In the genomic region with DNA sequence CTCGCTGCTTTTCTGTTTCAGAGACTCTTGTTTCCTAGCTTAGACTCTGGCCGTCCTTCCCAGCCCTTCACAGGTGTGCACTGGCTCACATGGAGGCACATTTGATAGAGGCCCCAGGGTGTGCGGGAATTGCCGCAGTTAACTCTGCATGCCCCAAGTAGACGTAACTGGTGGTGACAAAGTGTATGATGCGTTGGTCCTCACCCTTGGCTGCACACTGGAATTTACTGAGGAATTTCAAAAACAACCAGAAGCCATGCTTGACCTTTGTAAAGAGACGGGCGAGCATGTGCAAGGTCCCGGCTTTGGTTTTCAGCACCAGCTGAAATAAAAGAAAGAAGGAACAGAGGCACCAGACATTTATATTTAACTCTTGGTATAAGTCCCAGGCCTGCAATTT, we compare ENCODE assay signal across 12 mouse cellular contexts.
DNase-seq lines count a peak whose midpoint lies in the region; ATAC-seq lines count a peak whose summit lies in the region.
"Had no signal": no experiment of that assay in that cellular context is flagged by ENCODE, and none has a peak within 500 bp of the region (broad histone marks: within the 10 kb centered on the region; RNA-seq: fewer than 3 reads in every experiment).

No protein-coding gene starts in this region.

- no peak overlapping the region for H3K4me2 ChIP-seq in midbrain, embryonic 15.5 days
- no peak overlapping the region for H3K4me2 ChIP-seq in midbrain, embryonic 11.5 days
- no peak overlapping the region for H3K4me2 ChIP-seq in hindbrain, embryonic 16.5 days (ENCODE audit: low read length)
- no peak overlapping the region for H3K4me2 ChIP-seq in kidney, embryonic 15.5 days
- H3K4me2 ChIP-seq in limb, embryonic 12.5 days: no peak overlapping the region
- H3K4me2 ChIP-seq: intestine, embryonic 15.5 days; lung, embryonic 15.5 days had no signal

- no peaks in the 10 kb centered on the region for H3K27me3 ChIP-seq in midbrain, embryonic 15.5 days (replicated peaks)
- H3K27me3 ChIP-seq in midbrain, embryonic 11.5 days (ENCODE audit: control insufficient read depth, insufficient read depth, low read length): peaks cover 12% of the 10 kb centered on the region
- H3K27me3 ChIP-seq in hindbrain, embryonic 16.5 days (replicated peaks; ENCODE audit: control insufficient read depth, insufficient read depth, low read length): peaks cover 2% of the 10 kb centered on the region; the same call in 1 of the 2 replicates
- H3K27me3 ChIP-seq in kidney, embryonic 15.5 days: peaks cover 9% of the 10 kb centered on the region
- H3K27me3 ChIP-seq in limb, embryonic 12.5 days: peaks cover 18% of the 10 kb centered on the region
- H3K27me3 ChIP-seq: CH12.LX; intestine, embryonic 15.5 days had no signal

- no peak for DNase-seq in midbrain, embryonic 11.5 days (ENCODE audit: low spot score, missing footprints)
- DNase-seq in left cerebral cortex, postnatal 14 days (ENCODE audit: low spot score in 2 of 2): no peak
- DNase-seq in ovary, postnatal 10 days (ENCODE audit: low spot score): no peak
- DNase-seq: layer of hippocampus, postnatal 36 days had no signal

- peaks cover 14% of the 10 kb centered on the region; the same call in 1 of the 2 replicates for H3K4me1 ChIP-seq in midbrain, embryonic 15.5 days
- H3K4me1 ChIP-seq in midbrain, embryonic 11.5 days (ENCODE audit: control insufficient read depth, insufficient read depth, low read length): peaks cover 19% of the 10 kb centered on the region
- peaks cover 3% of the 10 kb centered on the region; the same call in 1 of the 2 replicates for H3K4me1 ChIP-seq in hindbrain, embryonic 16.5 days (ENCODE audit: control insufficient read depth, insufficient read depth, low read depth, low read length)
- H3K4me1 ChIP-seq in kidney, embryonic 15.5 days: peaks cover 43% of the 10 kb centered on the region
- peaks cover 26% of the 10 kb centered on the region for H3K4me1 ChIP-seq in limb, embryonic 12.5 days (replicated peaks)
- H3K4me1 ChIP-seq: intestine, embryonic 15.5 days; lung, embryonic 15.5 days had no signal

- no peak overlapping the region for H3K27ac ChIP-seq in midbrain, embryonic 15.5 days
- H3K27ac ChIP-seq in midbrain, embryonic 11.5 days (ENCODE audit: low read depth, low read length): no peak overlapping the region
- H3K27ac ChIP-seq in hindbrain, embryonic 16.5 days (ENCODE audit: low read depth, low read length): no peak overlapping the region
- peak overlapping the region; percentile 52; the same call in 1 of the 2 replicates for H3K27ac ChIP-seq in kidney, embryonic 15.5 days
- peak overlapping the region; percentile 31; the same call in 1 of the 2 replicates for H3K27ac ChIP-seq in limb, embryonic 12.5 days
- H3K27ac ChIP-seq: intestine, embryonic 15.5 days; lung, embryonic 15.5 days had no signal

- H3K4me3 ChIP-seq in midbrain, embryonic 15.5 days: no peak overlapping the region
- H3K4me3 ChIP-seq in midbrain, embryonic 11.5 days (ENCODE audit: low read depth, low read length): no peak overlapping the region
- H3K4me3 ChIP-seq in hindbrain, embryonic 16.5 days (ENCODE audit: low read length): no peak overlapping the region
- H3K4me3 ChIP-seq in kidney, embryonic 15.5 days (replicated peaks): no peak overlapping the region
- H3K4me3 ChIP-seq in limb, embryonic 12.5 days (replicated peaks): no peak overlapping the region
- H3K4me3 ChIP-seq: intestine, embryonic 15.5 days; lung, embryonic 15.5 days; megakaryocyte, embryonic 14.5 days had no signal

- H3K36me3 ChIP-seq in midbrain, embryonic 15.5 days (replicated peaks): no peaks in the 10 kb centered on the region
- no peaks in the 10 kb centered on the region for H3K36me3 ChIP-seq in midbrain, embryonic 11.5 days (ENCODE audit: control insufficient read depth, insufficient read depth, low read length)
- no peaks in the 10 kb centered on the region for H3K36me3 ChIP-seq in hindbrain, embryonic 16.5 days (ENCODE audit: control insufficient read depth, insufficient read depth, low read length)
- no peaks in the 10 kb centered on the region for H3K36me3 ChIP-seq in kidney, embryonic 15.5 days
- no peaks in the 10 kb centered on the region for H3K36me3 ChIP-seq in limb, embryonic 12.5 days
- H3K36me3 ChIP-seq: intestine, embryonic 15.5 days; lung, embryonic 15.5 days had no signal

- peak; percentile 45; the same call in 1 of the 2 replicates for ATAC-seq in midbrain, embryonic 15.5 days (replicated peaks)
- no peak for ATAC-seq in midbrain, embryonic 11.5 days (ENCODE audit: low FRiP score)
- 0 out of 2 replicates have a peak, but pooled peaks have one; percentile 28 for ATAC-seq in hindbrain, embryonic 16.5 days
- peak; percentile 55; the same call in 1 of the 2 replicates for ATAC-seq in kidney, embryonic 15.5 days (replicated peaks; ENCODE audit: low FRiP score)
- ATAC-seq in limb, embryonic 12.5 days (ENCODE audit: insufficient number of reproducible peaks, insufficient read depth, low FRiP score, low TSS enrichment, low read depth): no peak
- ATAC-seq: intestine, embryonic 15.5 days had no signal

- no peak overlapping the region for H3K9ac ChIP-seq in midbrain, embryonic 15.5 days
- no peak overlapping the region for H3K9ac ChIP-seq in midbrain, embryonic 11.5 days (ENCODE audit: low read length)
- H3K9ac ChIP-seq in hindbrain, embryonic 16.5 days (ENCODE audit: low read depth, low read length): no peak overlapping the region
- no peak overlapping the region for H3K9ac ChIP-seq in kidney, embryonic 15.5 days
- 0 out of 2 replicates have a peak overlapping the region, but pooled peaks have one; percentile 14 for H3K9ac ChIP-seq in limb, embryonic 12.5 days (replicated peaks)
- H3K9ac ChIP-seq: intestine, embryonic 15.5 days; lung, embryonic 15.5 days had no signal

- WGBS in midbrain, embryonic 15.5 days: 49% methylated on average over 9 of the region's 9 CpGs
- 40% methylated on average over 9 of the region's 9 CpGs for WGBS in midbrain, embryonic 11.5 days
- WGBS in hindbrain, embryonic 16.5 days: 62% methylated on average over 9 of the region's 9 CpGs
- 51% methylated on average over 9 of the region's 9 CpGs for WGBS in kidney, embryonic 15.5 days
- WGBS in limb, embryonic 12.5 days: 48% methylated on average over 9 of the region's 9 CpGs

- no peaks in the 10 kb centered on the region for H3K9me3 ChIP-seq in midbrain, embryonic 15.5 days
- H3K9me3 ChIP-seq in midbrain, embryonic 11.5 days (ENCODE audit: control insufficient read depth, low read length): no peaks in the 10 kb centered on the region
- no peaks in the 10 kb centered on the region for H3K9me3 ChIP-seq in hindbrain, embryonic 16.5 days (ENCODE audit: control insufficient read depth, low read length)
- no peaks in the 10 kb centered on the region for H3K9me3 ChIP-seq in kidney, embryonic 15.5 days (replicated peaks)
- H3K9me3 ChIP-seq in limb, embryonic 12.5 days: no peaks in the 10 kb centered on the region
- H3K9me3 ChIP-seq: intestine, embryonic 15.5 days; lung, embryonic 15.5 days had no signal

- intact Hi-C loops in left cerebral cortex, postnatal 14 days (cut with DNase I): loop anchor here (5.0 kb wide), 4 partner anchors 191 to 446 kb away; a partner anchor contains a TSS

Comparison
In these comparisons a context has a peak if more than half of its experiments do, and no peak if none do; other contexts are left out.
1. ATAC-seq: peak in midbrain, embryonic 15.5 days (single experiment), hindbrain, embryonic 16.5 days (single experiment) and kidney, embryonic 15.5 days (single experiment); none in midbrain, embryonic 11.5 days (single experiment) and limb, embryonic 12.5 days (single experiment).
2. H3K27ac ChIP-seq: peak in kidney, embryonic 15.5 days (single experiment) and limb, embryonic 12.5 days (single experiment); none in midbrain, embryonic 15.5 days (single experiment), midbrain, embryonic 11.5 days (single experiment) and hindbrain, embryonic 16.5 days (single experiment).